Mouse (Mus musculus): ENCODE data around the gene Gngt2.

Gngt2 gene

GRCm38 (mm10) chr11:95837059-95837458 is at the start of gene Gngt2:
Gngt2 (plus strand) TSS chr11:95837216.
- DNase-seq (ENCODE audit: low spot score in 2 of 2), result no peak

GRCm38 (mm10) chr11:95789451-95789891 is 47.5 kb upstream of the Gngt2 start:
- no peak for DNase-seq (ENCODE audit: low spot score in 2 of 2)

GRCm38 (mm10) chr11:95791787-95792186 is 45.2 kb upstream of the Gngt2 start:
- no peak for DNase-seq (ENCODE audit: low spot score in 2 of 2)

DNA sequence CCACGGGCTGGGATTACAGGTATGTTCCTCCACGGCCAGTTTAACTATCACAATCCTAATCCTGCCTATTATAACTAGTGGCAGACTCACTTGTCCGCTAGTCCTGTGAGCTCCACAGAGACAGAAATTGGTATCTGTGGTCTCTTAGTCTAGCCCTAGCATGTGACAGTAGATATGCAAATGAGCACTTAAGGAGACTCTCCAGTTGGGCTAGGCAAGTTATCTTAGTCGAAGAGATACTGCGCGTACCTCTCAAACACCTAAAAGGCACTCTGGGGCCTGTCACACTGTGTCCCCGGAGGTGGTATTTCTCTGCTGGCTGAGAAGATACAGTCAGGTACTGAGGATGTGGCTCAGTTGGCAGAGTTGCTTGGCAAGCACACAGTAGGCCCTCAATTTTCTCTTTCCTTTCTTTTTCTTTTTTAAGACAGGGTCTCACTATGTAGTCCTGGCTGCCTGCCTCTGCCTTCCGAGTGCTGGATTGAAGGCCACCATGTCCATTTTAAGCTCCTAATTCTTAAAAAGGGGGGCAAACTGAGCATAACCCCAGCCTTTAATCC is 44.0 kb upstream of the Gngt2 start:
- DNase-seq (ENCODE audit: low spot score in 2 of 2), result no peak

- no peak for DNase-seq (ENCODE audit: low spot score in 2 of 2)
Measured at GRCm38 (mm10) chr11:95794201-95794600, 42.8 kb upstream of the Gngt2 start.

DNA sequence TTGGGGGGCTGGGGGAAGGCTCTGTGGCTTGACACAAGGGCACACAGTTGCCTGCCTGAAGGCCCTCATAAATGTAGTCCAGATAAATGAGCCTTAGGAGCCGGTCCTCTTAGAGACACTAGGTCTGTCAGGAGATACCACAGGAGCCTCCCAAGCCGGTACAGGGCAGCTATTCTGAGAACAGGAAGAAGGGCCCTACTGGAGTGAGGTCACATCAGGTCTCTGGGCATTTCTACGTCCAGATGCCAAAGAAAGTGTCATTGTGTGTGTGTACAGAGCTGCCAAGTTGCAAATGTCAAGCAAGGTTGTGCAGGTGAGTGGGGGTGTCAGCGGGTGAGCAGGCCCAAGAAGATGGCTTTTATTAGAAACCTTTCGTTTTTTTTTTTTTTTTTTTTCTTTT is 41.4 kb upstream of the Gngt2 start:
- DNase-seq (ENCODE audit: low spot score in 2 of 2), result no peak

- no peak for DNase-seq (ENCODE audit: low spot score in 2 of 2)
Measured at GRCm38 (mm10) chr11:95805010-95805409, 32.0 kb upstream of the Gngt2 start.

GRCm38 (mm10) chr11:95805527-95805926 is 31.5 kb upstream of the Gngt2 start:
- DNase-seq (ENCODE audit: low spot score in 2 of 2), result no peak

- no peak for DNase-seq (ENCODE audit: low spot score in 2 of 2)
Measured at GRCm38 (mm10) chr11:95807884-95808283, 29.1 kb upstream of the Gngt2 start.

- no peak for DNase-seq (ENCODE audit: low spot score in 2 of 2)
Measured at GRCm38 (mm10) chr11:95808448-95809011, 28.5 kb upstream of the Gngt2 start.

GRCm38 (mm10) chr11:95809603-95810002 is 27.4 kb upstream of the Gngt2 start:
- DNase-seq (ENCODE audit: low spot score in 2 of 2), result no peak

DNA sequence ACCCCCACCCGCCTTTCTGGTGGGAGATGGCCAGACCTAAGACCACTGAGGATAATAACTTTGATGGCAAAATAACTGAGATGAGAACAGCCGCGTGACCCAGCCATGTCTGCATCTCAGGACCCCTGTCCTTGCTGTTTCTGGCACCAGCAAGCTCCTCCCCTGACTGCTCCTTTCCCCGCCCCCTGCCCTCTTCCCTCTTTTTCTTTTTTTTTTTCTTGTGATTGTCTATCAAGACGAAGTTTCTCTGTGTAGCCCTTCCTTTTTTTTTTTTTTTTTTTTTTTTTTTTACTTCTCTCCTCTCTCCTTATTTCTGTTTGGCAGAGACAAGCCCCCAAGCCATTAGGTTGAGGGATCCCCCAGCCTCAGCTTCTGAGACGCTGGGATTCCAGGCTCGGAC is 26.2 kb upstream of the Gngt2 start:
- DNase-seq (ENCODE audit: low spot score in 2 of 2), result no peak

DNA sequence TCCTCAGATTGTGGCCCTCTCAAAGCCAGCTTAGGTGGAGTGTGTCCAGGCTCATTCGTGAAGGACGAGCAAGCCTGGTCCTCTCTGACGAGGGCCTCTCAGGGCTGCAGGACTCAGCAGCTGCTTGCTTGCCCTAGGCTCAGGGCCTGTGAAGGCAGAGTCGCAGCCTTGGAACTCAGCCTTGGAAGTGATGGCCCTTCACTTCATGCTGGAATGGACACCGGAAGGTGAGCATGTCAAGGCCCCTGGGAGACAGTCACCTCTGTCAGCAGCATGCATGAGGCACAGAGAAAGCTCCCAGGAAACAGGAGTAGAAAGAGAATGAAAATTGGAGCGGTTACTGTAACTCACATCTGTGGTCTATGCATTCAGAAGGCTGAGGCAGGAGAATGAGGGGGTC is 25.3 kb upstream of the Gngt2 start:
- no peak for DNase-seq (ENCODE audit: low spot score in 2 of 2)

DNA sequence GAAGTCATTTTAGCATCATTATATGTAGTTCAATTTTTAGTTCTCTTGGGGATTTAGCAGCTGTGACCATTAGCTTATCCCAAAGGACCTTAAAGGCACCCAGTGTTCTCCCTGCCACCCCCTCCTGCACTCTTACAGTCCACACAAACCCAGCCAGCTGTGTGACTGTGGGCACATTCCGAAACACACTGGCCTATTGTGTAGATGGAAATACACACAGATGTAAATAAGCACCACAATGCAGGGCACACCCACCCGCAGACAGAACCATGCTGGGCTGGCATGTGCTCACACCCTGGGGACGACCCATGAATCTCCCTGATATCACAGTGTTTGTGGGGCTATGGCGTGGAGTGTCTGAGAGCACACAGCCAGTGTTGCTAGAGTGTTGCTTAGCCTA is 24.8 kb upstream of the Gngt2 start:
- DNase-seq (ENCODE audit: low spot score in 2 of 2), result no peak

DNA sequence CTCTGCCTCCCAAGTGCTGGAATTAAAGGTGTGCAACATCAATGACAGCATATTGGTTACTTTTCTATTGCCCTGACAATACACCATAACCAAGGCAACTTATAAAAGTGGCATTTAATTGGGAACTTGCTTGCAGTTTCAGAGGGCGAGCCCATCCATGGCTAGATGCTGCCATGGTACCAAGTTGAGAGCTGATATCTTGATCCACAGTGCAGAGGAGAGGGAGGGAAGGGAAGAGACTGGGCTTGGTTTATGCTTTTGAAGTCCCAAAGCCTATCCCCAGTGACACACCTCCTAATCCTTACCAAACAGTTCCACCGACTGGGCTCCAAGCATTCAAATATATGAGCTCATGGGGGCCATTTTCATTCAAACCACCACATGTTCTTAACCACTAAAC is 22.9 kb upstream of the Gngt2 start:
- DNase-seq (ENCODE audit: low spot score in 2 of 2), result no peak

GRCm38 (mm10) chr11:95814857-95815256 is 22.2 kb upstream of the Gngt2 start:
- no peak for DNase-seq (ENCODE audit: low spot score in 2 of 2)

DNA sequence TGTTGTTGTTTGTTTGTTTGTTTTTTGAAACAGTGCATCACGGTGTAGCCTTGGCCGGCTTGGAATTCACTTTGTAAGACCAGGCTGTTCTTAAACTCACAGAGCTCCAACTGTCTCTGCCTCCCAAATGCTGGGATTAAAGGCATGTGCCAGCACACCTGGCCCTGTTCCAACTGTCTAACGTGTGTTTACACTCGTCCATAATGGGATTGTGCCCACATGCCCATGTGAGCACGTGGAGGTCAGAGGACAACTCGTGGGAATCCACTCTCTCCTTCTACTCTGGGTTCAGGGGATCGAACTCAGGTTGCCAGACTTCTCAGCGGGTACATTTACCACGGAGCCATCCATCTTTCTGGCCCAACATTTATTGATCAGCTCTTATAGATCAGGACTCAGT is 21.6 kb upstream of the Gngt2 start:
- DNase-seq (ENCODE audit: low spot score in 2 of 2), result no peak

DNA sequence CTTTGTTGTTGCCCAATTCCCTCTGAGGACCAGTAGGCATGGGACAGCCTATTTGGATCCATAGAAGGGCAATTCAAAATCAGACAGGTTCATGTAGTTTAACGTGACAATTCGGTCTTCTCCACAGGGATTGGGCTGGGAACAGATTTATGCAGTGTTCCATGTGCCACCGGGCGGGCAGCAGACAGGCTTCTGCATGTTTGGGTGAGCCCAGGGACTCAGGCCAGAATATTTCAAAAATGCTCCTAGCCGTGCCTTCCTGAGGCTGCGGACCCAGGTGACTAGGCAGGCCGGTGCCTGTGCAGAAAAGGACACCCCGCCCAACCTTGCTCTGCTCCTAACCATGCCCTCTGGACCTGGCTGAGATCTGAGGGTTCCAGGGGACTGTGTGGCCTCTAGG is 17.9 kb upstream of the Gngt2 start:
- DNase-seq (ENCODE audit: low spot score in 2 of 2), result no peak

- no peak for DNase-seq (ENCODE audit: low spot score in 2 of 2)
Measured at GRCm38 (mm10) chr11:95821511-95821910, 15.5 kb upstream of the Gngt2 start.

DNA sequence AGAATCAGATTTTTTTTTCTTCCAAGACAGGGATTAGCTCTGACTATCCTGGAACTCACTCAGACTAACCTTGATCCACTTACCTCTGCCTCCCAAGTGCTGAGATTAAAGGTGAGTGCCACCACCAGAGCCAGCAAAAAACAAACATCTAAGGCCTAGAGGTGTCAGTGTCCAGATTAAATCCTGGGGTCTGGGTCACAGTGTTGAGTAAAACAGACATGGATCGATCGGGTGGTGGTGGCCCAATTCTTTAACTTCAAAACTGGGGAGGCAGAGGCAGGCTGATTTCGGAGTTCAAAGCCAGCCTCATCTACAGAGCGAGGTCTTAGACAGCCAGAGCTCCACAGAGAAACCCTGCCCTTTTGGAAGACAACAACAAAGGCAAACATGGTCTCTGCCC is 14.6 kb upstream of the Gngt2 start:
- no peak for DNase-seq (ENCODE audit: low spot score in 2 of 2)

GRCm38 (mm10) chr11:95824071-95824876 is 12.7 kb upstream of the Gngt2 start, which contains the start of gene Phospho1:
Phospho1 (plus strand) TSS chr11:95824499.
- peak; percentile 79 to 81 for DNase-seq (ENCODE audit: low spot score in 2 of 2)

DNA sequence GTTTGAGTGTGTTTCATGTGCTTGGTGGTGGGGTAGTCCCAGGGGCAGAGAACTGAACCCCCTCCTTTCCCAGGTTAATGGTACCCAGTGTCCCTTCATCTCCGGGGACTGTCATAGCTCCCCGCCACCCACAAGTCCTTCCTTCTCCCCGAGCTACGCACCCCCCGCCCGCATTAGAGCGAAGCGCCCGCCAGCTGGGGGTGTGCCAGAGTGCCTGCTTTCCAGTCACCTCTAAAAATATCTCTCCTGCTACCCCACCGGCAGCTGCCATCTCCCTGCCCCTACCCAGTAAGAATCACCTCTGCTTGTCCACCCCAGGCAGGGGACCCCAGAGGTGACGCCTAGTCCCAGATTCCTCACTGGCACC is 12.2 kb upstream of the Gngt2 start:
- DNase-seq (ENCODE audit: low spot score in 2 of 2), result no peak

DNA sequence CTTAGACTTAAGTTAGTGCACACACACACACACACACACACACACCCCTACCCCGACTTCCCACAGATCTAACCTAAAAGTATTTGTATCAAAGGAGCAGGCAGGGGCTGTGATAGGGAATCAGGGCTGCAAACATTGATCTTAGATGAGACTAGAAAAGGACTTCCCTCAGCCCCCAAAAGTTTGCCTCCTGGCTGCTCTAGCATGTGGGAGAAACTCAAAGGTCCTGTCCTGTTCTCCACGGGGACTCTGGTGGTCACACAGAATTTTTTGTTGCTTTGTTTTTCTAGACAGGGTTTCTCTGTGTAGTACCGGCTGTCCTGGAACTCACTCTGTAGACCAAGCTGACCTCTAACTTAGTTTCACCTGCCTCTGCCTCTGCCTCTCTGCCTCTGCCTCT is 11.4 kb upstream of the Gngt2 start:
- no peak for DNase-seq (ENCODE audit: low spot score in 2 of 2)

All from natural killer cell, adult 2 months (primary cell).